Mouse (Mus musculus): ENCODE measurements at regions not wholly inside any gene's neighbourhood (a gene's known extent, or its start where the extent isn't known, plus 50 kb on each side); places are given as distances from the start of the nearest gene placed in this dataset.

DNA sequence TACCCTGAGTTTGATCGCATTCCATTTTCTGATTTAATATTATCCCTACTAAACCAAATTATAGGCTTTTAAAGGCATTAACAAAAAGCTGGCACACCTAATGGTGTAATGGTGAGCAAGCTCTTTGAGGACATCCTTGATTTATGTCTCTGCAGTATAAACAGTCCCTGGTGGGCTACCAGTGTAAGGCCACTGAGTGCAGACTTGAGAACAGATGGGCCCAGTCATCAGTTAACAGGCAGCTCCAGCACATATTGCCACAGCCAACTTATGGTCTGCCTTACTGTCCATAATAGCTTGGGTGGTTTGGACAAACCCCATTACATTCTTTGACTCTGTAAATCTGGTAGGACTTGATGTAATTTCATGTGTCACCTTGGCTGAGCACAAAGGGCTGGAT, 144.4 kb upstream of the Fndc3a start:
- TF ChIP-seq CTCF (IDR thresholded peaks at IDR 0.05; ENCODE audit: low read depth, low read length): no peak
- no peak for TF ChIP-seq POLR2A (IDR thresholded peaks at IDR 0.05; ENCODE audit: extremely low read depth, insufficient read depth, low read length)
